Mouse (Mus musculus): ENCODE results near the gene Ssbp3.

DNA sequence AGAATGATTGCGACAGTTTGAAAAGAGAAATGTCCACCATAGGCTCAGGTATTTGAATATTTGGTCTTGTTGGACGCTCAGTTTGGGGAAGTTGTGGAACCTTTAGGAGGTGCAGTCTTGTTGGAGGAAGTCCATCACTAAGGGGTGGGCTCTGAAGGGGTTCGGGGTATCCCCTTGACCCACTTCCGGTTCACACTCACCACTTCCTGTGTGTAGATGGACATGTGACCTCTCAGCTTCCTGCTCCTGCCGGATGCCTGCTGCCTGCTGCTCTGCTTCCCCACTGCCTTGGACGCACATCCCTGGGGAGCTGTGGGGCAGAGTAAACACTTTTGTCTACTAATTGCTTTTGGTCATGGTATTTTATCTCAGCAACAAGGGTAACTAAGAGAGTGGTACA, 29.4 kb upstream of the Ssbp3 start:
- TF ChIP-seq POLR2A (IDR thresholded peaks at IDR 0.05; ENCODE audit: control insufficient read depth, extremely low read depth, insufficient read depth, low read length, poor library complexity) (no peak), CTCF (IDR thresholded peaks at IDR 0.05; ENCODE audit: borderline replicate concordance, control insufficient read depth, extremely low read depth, insufficient read depth, low read length, poor library complexity) (no peak)
